Mouse (Mus musculus): ENCODE data around the gene Vwa3a.
A peak's percentile ranks its signal among the peaks of the same experiment; 100 is the strongest.

- TF ChIP-seq MAFK (IDR thresholded peaks at IDR 0.05; ENCODE audit: insufficient read depth, low read depth, low read length): no peak
- no peak for TF ChIP-seq HCFC1 (IDR thresholded peaks at IDR 0.05; ENCODE audit: borderline replicate concordance, insufficient read depth, low read length)
- TF ChIP-seq ZC3H11A (IDR thresholded peaks at IDR 0.05; ENCODE audit: borderline replicate concordance, low read depth, low read length): peak; percentile 48; the same call in 1 of the 2 replicates
- no peak for TF ChIP-seq ZNF384 (IDR thresholded peaks at IDR 0.05; ENCODE audit: low read depth, low read length)
- no peak for TF ChIP-seq CHD2 (IDR thresholded peaks at IDR 0.05; ENCODE audit: low read depth, low read length)
Measured at GRCm38 (mm10) chr7:120826408-120826807, 87.3 kb downstream of the Vwa3a start.

Data from ES-E14 (cell line).